In genomic region chr19:43938355-43938754, GRCm38 (mm10) we compare ENCODE assay signal across 10 mouse cellular contexts. TPM values are rescaled to one million over a fixed set of nuclear protein-coding genes. Genes with fewer than 3 reads are reported as not detected.
A peak's percentile ranks its signal among the peaks of the same experiment; 100 is the strongest.
DNase-seq lines count a peak whose midpoint lies in the region; ATAC-seq and TF ChIP-seq lines count a peak whose summit lies in the region.
"Had no signal": no experiment of that assay in that cellular context is flagged by ENCODE, and none has a peak within 500 bp of the region (broad histone marks: within the 10 kb centered on the region; RNA-seq: fewer than 3 reads in every experiment).

No protein-coding gene starts in this region.

- no peaks in the 10 kb centered on the region for H3K9me3 ChIP-seq in heart, embryonic 11.5 days (replicated peaks; ENCODE audit: control insufficient read depth, low read length)
- H3K9me3 ChIP-seq in lung, embryonic 15.5 days: no peaks in the 10 kb centered on the region
- H3K9me3 ChIP-seq in limb, embryonic 12.5 days: no peaks in the 10 kb centered on the region

- peak overlapping the region; percentile 64 for H3K27ac ChIP-seq in heart, embryonic 11.5 days (ENCODE audit: low read depth, low read length)
- peak overlapping the region; percentile 80; the same call in 1 of the 2 replicates for H3K27ac ChIP-seq in lung, embryonic 15.5 days
- H3K27ac ChIP-seq in limb, embryonic 12.5 days: 0 out of 2 replicates have a peak overlapping the region, but pooled peaks have one; percentile 45
- peak overlapping the region; percentile 16; the same call in 1 of the 2 replicates for H3K27ac ChIP-seq in testis, adult 2 months (ENCODE audit: control insufficient read depth, insufficient read depth, low read depth, low read length)

- peak overlapping the region; percentile 4; the same call in 1 of the 2 replicates for H3K9ac ChIP-seq in heart, embryonic 11.5 days (ENCODE audit: low read depth, low read length)
- H3K9ac ChIP-seq in lung, embryonic 15.5 days: peak overlapping the region; percentile 81; the same call in 1 of the 2 replicates
- no peak overlapping the region; the same call in 1 of the 2 replicates for H3K9ac ChIP-seq in limb, embryonic 12.5 days (replicated peaks)

- no peak for DNase-seq in heart, adult 18-20 months
- DNase-seq in lung, postnatal 4 days: no peak
- no peak for DNase-seq in frontal cortex, postnatal 36 days (ENCODE audit: low spot score in 2 of 2)
- no peak for DNase-seq in frontal cortex, postnatal 14 days (ENCODE audit: low spot score in 2 of 2)

- H3K4me2 ChIP-seq in heart, embryonic 11.5 days: peak overlapping the region; percentile 83
- H3K4me2 ChIP-seq in lung, embryonic 15.5 days: peak overlapping the region; percentile 61
- peak overlapping the region; percentile 74 for H3K4me2 ChIP-seq in limb, embryonic 12.5 days

- no peaks in the 10 kb centered on the region for H3K36me3 ChIP-seq in heart, embryonic 11.5 days (ENCODE audit: control insufficient read depth, insufficient read depth, low read length)
- no peaks in the 10 kb centered on the region for H3K36me3 ChIP-seq in lung, embryonic 15.5 days
- H3K36me3 ChIP-seq in limb, embryonic 12.5 days: no peaks in the 10 kb centered on the region
- H3K36me3 ChIP-seq in testis, adult 2 months (ENCODE audit: control insufficient read depth, insufficient read depth, low read length): no peaks in the 10 kb centered on the region

- H3K4me3 ChIP-seq in heart, embryonic 11.5 days (ENCODE audit: low read depth, low read length): peak overlapping the region; percentile 81; the same call in 1 of the 2 replicates
- peak overlapping the region; percentile 85 for H3K4me3 ChIP-seq in lung, embryonic 15.5 days
- H3K4me3 ChIP-seq in limb, embryonic 12.5 days (replicated peaks): peak overlapping the region; percentile 76
- no peak overlapping the region for H3K4me3 ChIP-seq in testis, adult 2 months (ENCODE audit: control insufficient read depth, low read depth, low read length)

- ATAC-seq in heart, embryonic 11.5 days (replicated peaks; ENCODE audit: insufficient number of reproducible peaks, low FRiP score, low TSS enrichment): no peak
- no peak for ATAC-seq in lung, embryonic 15.5 days (ENCODE audit: borderline replicate concordance, extremely low read depth, low FRiP score, low TSS enrichment)
- ATAC-seq in limb, embryonic 12.5 days (ENCODE audit: insufficient number of reproducible peaks, insufficient read depth, low FRiP score, low TSS enrichment, low read depth): no peak
- ATAC-seq: CD4-positive, CD25-positive, alpha-beta regulatory T cell, adult 4 months had no signal

- no peaks in the 10 kb centered on the region for H3K27me3 ChIP-seq in heart, embryonic 11.5 days (ENCODE audit: control insufficient read depth, insufficient read depth, low read length)
- no peaks in the 10 kb centered on the region for H3K27me3 ChIP-seq in lung, embryonic 15.5 days
- no peaks in the 10 kb centered on the region for H3K27me3 ChIP-seq in limb, embryonic 12.5 days
- H3K27me3 ChIP-seq in testis, adult 2 months (ENCODE audit: control insufficient read depth, insufficient read depth, low read length): no peaks in the 10 kb centered on the region; the same call in 1 of the 2 replicates

- H3K4me1 ChIP-seq in heart, embryonic 11.5 days (ENCODE audit: control insufficient read depth, insufficient read depth, low read length): peaks cover 24% of the 10 kb centered on the region
- peaks cover 29% of the 10 kb centered on the region for H3K4me1 ChIP-seq in lung, embryonic 15.5 days
- peaks cover 16% of the 10 kb centered on the region for H3K4me1 ChIP-seq in limb, embryonic 12.5 days (replicated peaks)
- peaks cover 5% of the 10 kb centered on the region for H3K4me1 ChIP-seq in testis, adult 2 months (ENCODE audit: control insufficient read depth, insufficient read depth, low read length)

- no peak for TF ChIP-seq POLR2A in testis, adult 2 months (IDR thresholded peaks at IDR 0.05; ENCODE audit: control insufficient read depth, low read depth, low read length)

- 9% methylated on average over 11 of the region's 11 CpGs for WGBS in heart, embryonic 11.5 days (ENCODE audit: insufficient replicate concordance)
- 14% methylated on average over 11 of the region's 11 CpGs for WGBS in lung, embryonic 15.5 days
- 35% methylated on average over 11 of the region's 11 CpGs for WGBS in limb, embryonic 12.5 days

- TF ChIP-seq CTCF in testis, adult 2 months (IDR thresholded peaks at IDR 0.05; ENCODE audit: control insufficient read depth, insufficient read depth, insufficient replicate concordance, low read depth, low read length): no peak

RNA-seq across cellular contexts. Expression of gene Dnmbp, which starts 1.6 kb away (rescaled TPM):
- polyA plus RNA-seq in heart, embryonic 11.5 days (2014; fragmentation: Nextera tagmentation; extraction: Ambion mirVana): 11.4 and 11.7 TPM in 2 replicates
- total RNA-seq in heart, adult 18-20 months (2021): 1 to 10 TPM; 9.0 to 10.0 TPM
- 22.2 and 22.4 TPM in 2 replicates for polyA plus RNA-seq in lung, embryonic 15.5 days (2015; fragmentation: Nextera tagmentation; extraction: Ambion mirVana)
- polyA plus RNA-seq in limb, embryonic 12.5 days (2016; fragmentation: Nextera tagmentation; extraction: Ambion mirVana): 28.7 and 29.3 TPM in 2 replicates
- 10.0 and 10.7 TPM in 2 replicates for polyA plus RNA-seq in testis, adult 2 months (2012; rRNA removed)

RNA-seq across cellular contexts. Expression of gene Cpn1, which starts 48.0 kb away (rescaled TPM):
- polyA plus RNA-seq in heart, embryonic 11.5 days (2014; fragmentation: Nextera tagmentation; extraction: Ambion mirVana): 0.77 and 2.0 TPM in 2 replicates
- total RNA-seq in heart, adult 18-20 months (2021): not detected
- 5.8 and 6.6 TPM in 2 replicates for polyA plus RNA-seq in lung, embryonic 15.5 days (2015; fragmentation: Nextera tagmentation; extraction: Ambion mirVana)
- polyA plus RNA-seq in limb, embryonic 12.5 days (2016; fragmentation: Nextera tagmentation; extraction: Ambion mirVana): 0.15 TPM in 1 of 2 replicates, not detected in the other
- 6.5 and 8.2 TPM in 2 replicates for polyA plus RNA-seq in testis, adult 2 months (2012; rRNA removed)
- total RNA-seq: hematopoietic stem cell, adult 5-6 weeks had no signal
- polyA plus RNA-seq: CD4-positive, CD25-positive, alpha-beta regulatory T cell, adult 4 months had no signal

Comparison
In these comparisons a context has a peak if more than half of its experiments do, and no peak if none do; other contexts are left out.
1. H3K27ac ChIP-seq: peak in every context shown above with its lines; median percentile 80 in lung, embryonic 15.5 days; 64 in heart, embryonic 11.5 days; 45 in limb, embryonic 12.5 days; 16 in testis, adult 2 months.